Mouse (Mus musculus): Measurements from ENCODE around the gene Rbp7. TPM values are rescaled to one million over a fixed set of nuclear protein-coding genes. Genes with fewer than 3 reads are reported as not detected.
A peak's percentile ranks its signal among the peaks of the same experiment; 100 is the strongest.

Rbp7 gene
- polyA plus RNA-seq, 1 experiment, result not detected

DNA sequence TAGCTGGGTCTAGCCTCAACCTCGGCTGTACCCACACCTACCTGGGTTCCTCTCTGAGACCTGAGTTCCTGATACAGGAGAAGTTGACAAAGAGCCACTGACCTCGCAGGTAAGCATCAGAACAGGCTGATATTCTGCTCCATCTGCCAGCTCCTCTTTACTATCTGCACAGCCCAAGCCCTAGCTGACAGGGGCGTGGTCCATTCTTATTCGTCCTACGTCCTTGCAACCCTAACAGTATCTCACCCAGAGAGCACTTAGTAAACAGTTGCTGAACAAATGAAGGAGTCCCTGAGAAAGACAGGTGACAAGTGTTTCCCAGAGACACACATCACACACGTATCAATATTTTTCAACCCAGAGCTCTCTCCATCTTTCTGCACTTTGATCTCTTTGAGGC lies 46.4 kb downstream of the Rbp7 start:
- TF ChIP-seq FOSL1 (IDR thresholded peaks at IDR 0.05; ENCODE audit: insufficient read depth, low read length, poor library complexity, severe bottlenecking), result no peak
- TF ChIP-seq MYOG (IDR thresholded peaks at IDR 0.05; ENCODE audit: control insufficient read depth, extremely low read depth, insufficient read length), result no peak
- no peak for TF ChIP-seq USF1 (IDR thresholded peaks at IDR 0.05; ENCODE audit: low read depth)
- TF ChIP-seq MYOD1 (IDR thresholded peaks at IDR 0.05; ENCODE audit: control insufficient read depth, insufficient read length, low read depth), result no peak
- TF ChIP-seq CEBPB (IDR thresholded peaks at IDR 0.05; ENCODE audit: low read depth), result no peak
- TF ChIP-seq CTCF (IDR thresholded peaks at IDR 0.05; ENCODE audit: control insufficient read depth, insufficient read depth, insufficient read length), result no peak
- no peak for TF ChIP-seq MAX (IDR thresholded peaks at IDR 0.05)
- H3K4me3 ChIP-seq (ENCODE audit: insufficient read depth, poor library complexity, severe bottlenecking), result no peak overlapping the region
- peaks cover 54% of the 10 kb centered on the region for H3K79me3 ChIP-seq (ENCODE audit: low read depth)
- no peak overlapping the region for H3ac ChIP-seq (ENCODE audit: control insufficient read depth, insufficient read length, low read depth)
- no peaks in the 10 kb centered on the region for H3K27me3 ChIP-seq (ENCODE audit: control insufficient read depth, insufficient read depth, insufficient read length)
- H3K36me3 ChIP-seq (ENCODE audit: control insufficient read depth, insufficient read depth), result peaks cover 6% of the 10 kb centered on the region
- peaks cover 100% of the 10 kb centered on the region for H3K79me2 ChIP-seq (ENCODE audit: control insufficient read depth, insufficient read depth)

DNA sequence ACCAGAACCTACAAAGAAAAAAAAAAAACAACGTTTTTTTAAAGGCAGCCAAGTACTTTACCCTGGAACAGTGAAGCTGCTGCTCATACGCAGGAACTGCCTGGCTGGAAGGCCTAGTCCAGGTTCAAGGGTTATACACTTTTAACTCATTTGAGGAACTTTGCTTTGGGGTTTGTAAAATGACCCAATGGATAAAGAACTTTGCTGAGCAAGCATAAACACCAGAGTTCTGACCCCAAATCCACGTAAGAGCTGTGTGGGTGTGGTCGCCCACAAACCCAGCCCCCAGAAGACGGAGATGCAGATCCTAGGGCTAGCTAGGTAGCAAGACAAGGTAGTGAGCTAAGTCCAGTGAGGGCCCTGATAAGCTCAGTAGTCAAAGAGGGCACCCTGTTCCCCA lies 47.3 kb downstream of the Rbp7 start:
- H3ac ChIP-seq (ENCODE audit: control insufficient read depth, insufficient read length, low read depth), result no peak overlapping the region
- peaks cover 54% of the 10 kb centered on the region for H3K79me3 ChIP-seq (ENCODE audit: low read depth)
- no peak for TF ChIP-seq MAX (IDR thresholded peaks at IDR 0.05)
- TF ChIP-seq CTCF (IDR thresholded peaks at IDR 0.05; ENCODE audit: control insufficient read depth, insufficient read depth, insufficient read length), result no peak
- no peak for TF ChIP-seq CEBPB (IDR thresholded peaks at IDR 0.05; ENCODE audit: low read depth)
- TF ChIP-seq MYOG (IDR thresholded peaks at IDR 0.05; ENCODE audit: control insufficient read depth, extremely low read depth, insufficient read length), result no peak
- TF ChIP-seq MYOD1 (IDR thresholded peaks at IDR 0.05; ENCODE audit: control insufficient read depth, insufficient read length, low read depth), result no peak
- TF ChIP-seq USF1 (IDR thresholded peaks at IDR 0.05; ENCODE audit: low read depth), result no peak
- no peak for TF ChIP-seq FOSL1 (IDR thresholded peaks at IDR 0.05; ENCODE audit: insufficient read depth, low read length, poor library complexity, severe bottlenecking)
- H3K4me3 ChIP-seq (ENCODE audit: insufficient read depth, poor library complexity, severe bottlenecking), result no peak overlapping the region
- H3K27me3 ChIP-seq (ENCODE audit: control insufficient read depth, insufficient read depth, insufficient read length), result no peaks in the 10 kb centered on the region
- H3K36me3 ChIP-seq (ENCODE audit: control insufficient read depth, insufficient read depth), result peaks cover 4% of the 10 kb centered on the region
- H3K79me2 ChIP-seq (ENCODE audit: control insufficient read depth, insufficient read depth), result peaks cover 100% of the 10 kb centered on the region

GRCm38 (mm10) chr4:149405713-149406443 lies 48.9 kb downstream of the Rbp7 start:
- TF ChIP-seq CTCF (IDR thresholded peaks at IDR 0.05; ENCODE audit: control insufficient read depth, insufficient read depth, insufficient read length) (no peak), MAX (IDR thresholded peaks at IDR 0.05) (peak; percentile 49), CEBPB (IDR thresholded peaks at IDR 0.05; ENCODE audit: low read depth) (peak; percentile 22), MYOD1 (IDR thresholded peaks at IDR 0.05; ENCODE audit: control insufficient read depth, insufficient read length, low read depth) (no peak)
- H3K36me3 ChIP-seq (ENCODE audit: control insufficient read depth, insufficient read depth), result no peaks in the 10 kb centered on the region
- H3ac ChIP-seq (ENCODE audit: control insufficient read depth, insufficient read length, low read depth), result peak overlapping the region; percentile 36
- H3K27me3 ChIP-seq (ENCODE audit: control insufficient read depth, insufficient read depth, insufficient read length), result no peaks in the 10 kb centered on the region
- no peak overlapping the region for H3K4me3 ChIP-seq (ENCODE audit: insufficient read depth, poor library complexity, severe bottlenecking)
- H3K79me3 ChIP-seq (ENCODE audit: low read depth), result peaks cover 55% of the 10 kb centered on the region
- peaks cover 99% of the 10 kb centered on the region for H3K79me2 ChIP-seq (ENCODE audit: control insufficient read depth, insufficient read depth)

GRCm38 (mm10) chr4:149404640-149405465 lies 49.9 kb downstream of the Rbp7 start:
- Histone ChIP-seq H3K79me2 (ENCODE audit: control insufficient read depth, insufficient read depth) (peaks cover 98% of the 10 kb centered on the region), H3K27me3 (ENCODE audit: control insufficient read depth, insufficient read depth, insufficient read length) (no peaks in the 10 kb centered on the region)
- TF ChIP-seq MYOD1 (IDR thresholded peaks at IDR 0.05; ENCODE audit: control insufficient read depth, insufficient read length, low read depth), result no peak
- TF ChIP-seq FOSL1 (IDR thresholded peaks at IDR 0.05; ENCODE audit: insufficient read depth, low read length, poor library complexity, severe bottlenecking), result no peak
- no peak for TF ChIP-seq USF1 (IDR thresholded peaks at IDR 0.05; ENCODE audit: low read depth)
- no peak for TF ChIP-seq MAX (IDR thresholded peaks at IDR 0.05)
- no peak for TF ChIP-seq CTCF (IDR thresholded peaks at IDR 0.05; ENCODE audit: control insufficient read depth, insufficient read depth, insufficient read length)
- no peak for TF ChIP-seq CEBPB (IDR thresholded peaks at IDR 0.05; ENCODE audit: low read depth)
- no peak for TF ChIP-seq MYOG (IDR thresholded peaks at IDR 0.05; ENCODE audit: control insufficient read depth, extremely low read depth, insufficient read length)

GRCm38 (mm10) chr4:149403037-149403436 lies 51.7 kb downstream of the Rbp7 start:
- Histone ChIP-seq H3K4me3 (ENCODE audit: insufficient read depth, poor library complexity, severe bottlenecking) (no peak overlapping the region), H3K79me3 (ENCODE audit: low read depth) (peaks cover 52% of the 10 kb centered on the region), H3K79me2 (ENCODE audit: control insufficient read depth, insufficient read depth) (peaks cover 98% of the 10 kb centered on the region), H3ac (ENCODE audit: control insufficient read depth, insufficient read length, low read depth) (no peak overlapping the region), H3K36me3 (ENCODE audit: control insufficient read depth, insufficient read depth) (peaks cover 5% of the 10 kb centered on the region), H3K27me3 (ENCODE audit: control insufficient read depth, insufficient read depth, insufficient read length) (no peaks in the 10 kb centered on the region)
- TF ChIP-seq CEBPB (IDR thresholded peaks at IDR 0.05; ENCODE audit: low read depth) (no peak), MAX (IDR thresholded peaks at IDR 0.05) (no peak), USF1 (IDR thresholded peaks at IDR 0.05; ENCODE audit: low read depth) (no peak), MYOD1 (IDR thresholded peaks at IDR 0.05; ENCODE audit: control insufficient read depth, insufficient read length, low read depth) (no peak), MYOG (IDR thresholded peaks at IDR 0.05; ENCODE audit: control insufficient read depth, extremely low read depth, insufficient read length) (no peak), FOSL1 (IDR thresholded peaks at IDR 0.05; ENCODE audit: insufficient read depth, low read length, poor library complexity, severe bottlenecking) (no peak), CTCF (IDR thresholded peaks at IDR 0.05; ENCODE audit: control insufficient read depth, insufficient read depth, insufficient read length) (no peak)

More at GRCm38 (mm10) chr4:149404640-149405465, 49.9 kb downstream of the Rbp7 start:
- Histone ChIP-seq H3K4me3 (ENCODE audit: insufficient read depth, poor library complexity, severe bottlenecking) (no peak overlapping the region), H3K79me3 (ENCODE audit: low read depth) (peaks cover 56% of the 10 kb centered on the region), H3K36me3 (ENCODE audit: control insufficient read depth, insufficient read depth) (no peaks in the 10 kb centered on the region), H3ac (ENCODE audit: control insufficient read depth, insufficient read length, low read depth) (peak overlapping the region; percentile 35)

All from C2C12 (cell line).